Mouse (Mus musculus) spleen, postnatal 36 days (tissue): ENCODE data around the gene 4921504E06Rik.

Experiments used
- DNase-seq, 2 experiments: peaks; one replicate each; pipeline ENCODE4 v3.0.0; 2022; ENCODE audit warnings: low spot score in 2 of 2, mixed read lengths in 1 of 2

4921504E06Rik gene

DNA sequence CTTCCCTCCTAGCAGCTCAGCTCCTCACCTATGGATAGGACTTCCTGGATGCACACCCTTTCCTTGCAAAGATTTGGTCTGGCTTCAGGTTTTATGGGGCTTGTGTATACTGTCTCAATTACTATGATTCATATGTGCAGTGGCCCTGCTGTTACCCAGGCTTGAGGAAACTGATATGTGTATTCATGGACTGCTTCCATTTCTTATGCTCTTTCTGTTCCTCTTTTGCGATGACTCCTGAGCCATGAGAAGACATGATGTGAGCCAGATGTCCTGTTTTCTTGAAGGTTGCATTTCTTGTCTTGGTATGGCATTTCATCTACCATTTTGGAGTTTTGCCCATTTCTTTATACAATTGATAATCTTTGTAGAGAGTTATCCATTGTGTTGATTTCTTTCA lies 48.0 kb downstream of the 4921504E06Rik start:
- peak; percentile 29 to 32 for DNase-seq

- no peak for DNase-seq
These were observed 63.5 kb downstream of the 4921504E06Rik start for GRCm38 (mm10) chr2:19490262-19490661.

DNA sequence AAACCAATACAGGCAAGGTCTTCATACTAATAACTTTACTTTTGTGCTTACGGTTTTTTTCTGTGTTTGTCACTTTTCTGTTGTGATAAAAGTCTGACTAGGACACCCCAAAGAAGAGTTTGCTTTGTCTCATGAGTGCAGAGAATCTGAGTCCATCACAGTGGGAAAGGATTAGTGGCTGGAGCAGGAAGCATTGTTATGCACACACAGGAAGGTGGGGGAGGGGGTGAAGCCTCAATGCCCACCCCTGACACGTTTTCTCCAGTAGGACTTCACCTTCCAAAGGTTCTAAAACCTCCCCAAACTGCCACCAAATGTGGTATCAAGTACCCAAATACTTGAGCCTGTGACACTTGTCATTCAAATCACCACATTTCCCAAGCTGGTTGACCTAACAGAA lies 91.8 kb downstream of the 4921504E06Rik start:
- DNase-seq = no peak

DNA sequence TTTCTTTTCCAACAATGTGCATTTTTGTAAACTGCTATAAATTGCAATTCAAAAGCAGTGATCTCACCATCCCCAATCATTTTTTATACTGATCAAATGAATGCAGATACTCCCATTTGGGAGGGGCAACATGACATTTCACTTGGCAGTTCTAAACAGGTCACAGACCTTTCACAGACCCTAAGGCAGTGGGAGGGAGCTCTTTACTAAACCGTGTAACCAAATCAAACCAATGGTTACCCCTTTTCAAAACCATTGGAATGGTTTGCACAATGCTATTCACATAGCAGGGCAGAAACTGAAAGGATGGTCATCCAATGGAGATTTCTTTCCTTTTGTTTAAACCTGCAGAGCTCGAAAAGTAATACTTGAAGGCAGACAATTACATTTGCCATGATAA lies 94.9 kb downstream of the 4921504E06Rik start:
- no peak for DNase-seq

- no peak for DNase-seq
These were observed 97.7 kb downstream of the 4921504E06Rik start for GRCm38 (mm10) chr2:19455857-19456482.

DNA sequence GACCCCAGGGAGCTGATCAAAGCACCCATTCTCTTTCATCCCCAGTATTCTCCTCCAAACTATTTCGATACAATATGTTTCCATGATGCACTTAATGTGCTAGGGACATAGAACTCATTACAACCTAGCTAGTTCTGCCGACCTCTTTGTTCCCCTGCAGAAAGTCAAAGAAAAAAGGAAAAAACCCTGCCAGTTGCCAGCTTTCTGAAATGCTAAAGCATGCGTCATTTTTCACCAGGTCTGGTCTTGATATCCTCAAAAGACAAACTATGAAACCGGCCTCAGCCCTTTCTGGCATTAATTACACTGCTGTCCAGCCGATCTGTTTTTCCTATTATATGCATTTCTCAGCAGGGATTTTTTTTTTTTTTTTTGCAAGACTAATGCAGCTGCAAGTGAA lies 98.5 kb downstream of the 4921504E06Rik start:
- DNase-seq = no peak

- no peak for DNase-seq
These were observed 101.1 kb downstream of the 4921504E06Rik start for GRCm38 (mm10) chr2:19452531-19453055.

GRCm38 (mm10) chr2:19449308-19449707 lies 104.4 kb downstream of the 4921504E06Rik start:
- DNase-seq = no peak

DNA sequence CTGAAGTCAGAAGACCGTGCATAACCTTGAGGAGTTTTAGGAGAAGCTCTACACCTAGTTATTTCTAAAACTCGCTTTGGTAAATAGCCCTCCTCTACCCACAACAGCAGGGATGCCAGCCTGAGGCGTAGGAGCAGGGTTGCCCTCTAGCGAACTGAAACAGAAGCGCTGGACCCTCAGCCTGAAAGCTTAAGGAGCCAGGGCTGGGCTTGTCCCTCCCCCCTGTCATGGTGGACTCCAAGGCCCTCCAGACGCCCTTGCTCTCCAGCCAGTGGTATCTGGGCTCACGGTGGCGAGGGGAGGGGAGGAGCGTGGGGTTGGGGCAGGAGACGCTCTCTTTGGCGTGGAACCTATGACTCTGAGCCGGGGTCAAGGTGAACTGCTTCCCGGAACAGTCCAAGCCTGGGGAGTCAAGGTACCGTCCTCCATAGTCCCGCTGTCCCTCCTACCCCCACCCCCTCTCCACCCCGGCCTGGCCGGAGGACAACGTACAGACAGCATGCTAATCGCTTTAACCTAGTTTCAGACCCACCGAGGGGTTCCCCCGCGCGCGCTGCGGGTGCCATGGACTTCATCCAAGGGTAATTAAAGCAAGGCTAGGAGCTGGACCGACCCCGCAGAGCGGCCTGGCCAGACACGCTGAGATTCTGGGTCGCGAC lies 105.5 kb downstream of the 4921504E06Rik start:
- DNase-seq = no peak

GRCm38 (mm10) chr2:19446746-19447145 lies 107.0 kb downstream of the 4921504E06Rik start:
- no peak for DNase-seq

- DNase-seq = no peak
These were observed 107.7 kb downstream of the 4921504E06Rik start for GRCm38 (mm10) chr2:19445871-19446501.

DNA sequence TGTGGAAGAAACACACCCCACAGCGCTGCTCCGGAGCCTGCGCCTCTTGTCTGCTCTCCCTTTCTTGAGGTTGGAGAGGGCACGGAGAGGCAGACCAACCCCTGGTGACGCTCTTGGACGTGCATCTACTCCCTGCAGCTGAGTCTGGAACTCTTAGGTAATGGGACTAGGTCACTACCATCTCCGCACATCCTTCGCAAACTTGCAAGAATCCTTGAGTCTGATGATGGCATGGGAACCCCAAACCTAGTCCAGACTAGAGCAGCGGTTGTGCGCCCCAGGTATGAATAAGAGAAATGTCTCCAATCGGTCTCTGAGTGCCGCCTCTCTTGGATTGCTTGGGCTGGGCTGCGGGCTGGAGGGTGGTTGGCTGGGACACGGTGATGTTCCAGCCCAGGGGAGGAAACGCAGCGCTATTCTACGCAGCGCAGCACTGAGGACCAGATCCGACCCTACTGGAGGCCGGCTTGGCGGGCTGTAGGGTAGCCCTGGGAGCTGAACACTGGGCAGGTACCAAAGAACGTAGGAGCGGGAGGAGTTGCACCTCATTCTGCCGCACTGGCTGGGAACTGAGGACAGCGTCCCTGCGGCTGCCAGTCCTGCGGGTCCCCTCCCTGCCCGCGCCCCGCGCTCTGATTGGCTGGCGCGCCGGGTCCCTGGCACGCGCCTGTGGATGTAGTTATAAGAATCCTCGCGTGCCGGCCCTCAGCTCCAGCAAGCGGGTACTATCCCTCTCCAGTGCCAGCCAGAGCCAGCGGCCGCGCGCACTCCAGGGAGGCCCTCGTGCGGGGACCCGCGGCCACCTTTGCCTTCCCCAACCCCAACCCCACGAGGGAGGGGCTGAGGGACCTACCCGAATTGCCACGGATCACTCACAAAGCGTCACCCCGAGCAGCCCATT lies 108.5 kb downstream of the 4921504E06Rik start, which contains the start of gene Ptf1a:
Ptf1a (plus strand) TSS at position 733 of the 901 bp plus-strand sequence.
- no peak for DNase-seq

DNA sequence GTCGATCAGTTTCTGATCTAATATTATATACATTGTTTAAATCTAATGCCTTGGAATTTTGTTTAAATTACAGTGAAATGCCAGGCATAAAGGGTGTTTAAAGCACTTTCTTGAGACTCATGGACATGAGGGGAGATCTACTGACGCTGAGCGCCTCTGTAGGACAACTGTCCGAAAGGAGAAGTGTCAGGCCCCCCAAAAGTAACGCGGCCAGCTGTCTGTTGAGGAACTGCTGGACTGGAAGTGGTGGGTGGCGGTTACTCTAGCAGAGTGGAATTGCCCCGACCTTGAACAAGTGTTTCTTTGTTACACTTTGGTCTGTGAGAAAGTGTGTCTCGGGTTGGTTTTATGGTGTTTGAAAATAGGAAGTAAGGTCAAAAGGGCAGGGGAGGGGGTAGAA lies 109.4 kb downstream of the 4921504E06Rik start:
- no peak for DNase-seq

DNA sequence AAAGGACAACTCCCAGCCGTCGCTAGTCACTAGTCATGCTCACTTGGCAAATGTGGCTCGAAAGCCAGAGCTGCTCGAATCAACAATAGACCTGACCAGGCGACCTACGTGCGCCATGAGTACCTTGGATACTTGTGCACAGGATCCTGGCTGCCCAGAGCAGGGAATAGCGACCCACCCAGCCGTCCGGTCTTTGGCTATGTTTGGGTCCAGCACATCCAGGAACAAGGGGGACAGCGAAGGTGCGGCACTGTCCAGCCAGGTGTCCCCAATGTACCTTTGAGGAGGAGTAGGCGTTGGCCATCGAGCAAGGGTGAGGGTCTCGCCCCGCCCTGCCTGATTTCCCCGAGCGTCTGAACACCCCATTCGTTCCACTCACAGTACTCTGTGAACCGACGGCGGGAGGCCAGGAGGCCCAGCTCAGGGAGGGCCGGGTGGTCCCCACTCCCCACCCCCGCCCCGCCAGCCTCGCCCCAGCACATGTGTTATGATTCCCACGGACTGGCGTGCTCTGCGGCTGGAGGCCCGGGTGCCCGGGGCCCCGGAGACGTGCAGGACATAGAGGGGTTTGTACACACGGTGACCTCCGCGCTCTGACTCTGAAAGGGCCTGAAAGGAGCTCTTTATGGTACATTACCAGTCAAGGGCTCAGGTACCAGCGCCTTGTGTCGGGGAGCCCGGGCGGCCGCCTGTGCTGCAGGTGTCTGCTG lies 121.9 kb downstream of the 4921504E06Rik start:
- no peak for DNase-seq

- DNase-seq = no peak
These were observed 122.5 kb downstream of the 4921504E06Rik start for GRCm38 (mm10) chr2:19431186-19431585.

DNA sequence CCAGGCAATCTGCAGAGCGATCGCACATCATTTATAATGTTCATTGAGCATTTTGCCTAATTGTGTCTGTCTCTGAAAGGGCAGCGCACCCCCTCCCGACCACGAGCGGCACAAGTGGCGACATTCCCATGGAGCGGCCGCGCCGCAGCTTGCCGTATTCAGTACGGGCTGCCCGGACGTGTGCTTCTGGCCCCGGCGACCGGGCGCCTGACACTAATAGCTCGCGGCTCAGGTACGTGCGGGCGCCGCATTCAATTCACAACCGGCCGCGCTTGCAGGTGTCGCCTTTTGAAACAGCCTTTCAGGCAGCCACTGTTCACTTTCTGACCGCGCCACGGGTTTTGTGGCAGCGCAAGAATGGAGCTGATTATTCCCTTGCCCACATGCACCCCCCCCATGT lies 123.0 kb downstream of the 4921504E06Rik start:
- no peak for DNase-seq

GRCm38 (mm10) chr2:19429691-19430690 lies 123.7 kb downstream of the 4921504E06Rik start:
- no peak for DNase-seq

- DNase-seq = no peak
These were observed 124.7 kb downstream of the 4921504E06Rik start for GRCm38 (mm10) chr2:19429031-19429430.

- no peak for DNase-seq
These were observed 130.6 kb downstream of the 4921504E06Rik start for GRCm38 (mm10) chr2:19423086-19423485.

DNA sequence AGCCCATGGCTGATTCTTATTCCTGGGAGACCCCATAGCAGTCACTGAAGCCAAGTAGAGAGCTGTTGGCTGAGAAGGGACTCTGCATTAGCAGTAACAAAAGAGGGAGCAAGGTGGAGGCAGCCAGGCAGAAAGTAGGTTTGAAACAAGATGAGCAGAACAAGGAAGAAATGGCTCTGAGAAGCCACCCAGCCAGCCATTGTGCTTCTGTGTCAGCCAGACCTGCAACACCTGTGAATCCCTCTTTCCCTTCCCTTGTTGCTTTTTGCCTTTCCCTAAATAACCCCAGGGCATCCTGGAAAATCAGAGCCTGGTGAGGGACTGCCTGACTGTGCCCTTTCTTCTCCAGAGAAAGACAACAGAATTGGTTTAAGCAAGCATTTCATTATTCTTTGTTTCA lies 131.5 kb downstream of the 4921504E06Rik start:
- DNase-seq = no peak
